Mouse (Mus musculus): ENCODE measurements around the gene Ostc. TPM values are rescaled to one million over a fixed set of nuclear protein-coding genes. Genes with fewer than 3 reads are reported as not detected.
A peak's percentile ranks its signal among the peaks of the same experiment; 100 is the strongest.

Ostc gene
- 130 and 135 TPM in 2 replicates for total RNA-seq (2014; rRNA removed)
- 42.9 and 49.5 TPM in 2 replicates for polyA plus RNA-seq (2012; rRNA removed)

DNA sequence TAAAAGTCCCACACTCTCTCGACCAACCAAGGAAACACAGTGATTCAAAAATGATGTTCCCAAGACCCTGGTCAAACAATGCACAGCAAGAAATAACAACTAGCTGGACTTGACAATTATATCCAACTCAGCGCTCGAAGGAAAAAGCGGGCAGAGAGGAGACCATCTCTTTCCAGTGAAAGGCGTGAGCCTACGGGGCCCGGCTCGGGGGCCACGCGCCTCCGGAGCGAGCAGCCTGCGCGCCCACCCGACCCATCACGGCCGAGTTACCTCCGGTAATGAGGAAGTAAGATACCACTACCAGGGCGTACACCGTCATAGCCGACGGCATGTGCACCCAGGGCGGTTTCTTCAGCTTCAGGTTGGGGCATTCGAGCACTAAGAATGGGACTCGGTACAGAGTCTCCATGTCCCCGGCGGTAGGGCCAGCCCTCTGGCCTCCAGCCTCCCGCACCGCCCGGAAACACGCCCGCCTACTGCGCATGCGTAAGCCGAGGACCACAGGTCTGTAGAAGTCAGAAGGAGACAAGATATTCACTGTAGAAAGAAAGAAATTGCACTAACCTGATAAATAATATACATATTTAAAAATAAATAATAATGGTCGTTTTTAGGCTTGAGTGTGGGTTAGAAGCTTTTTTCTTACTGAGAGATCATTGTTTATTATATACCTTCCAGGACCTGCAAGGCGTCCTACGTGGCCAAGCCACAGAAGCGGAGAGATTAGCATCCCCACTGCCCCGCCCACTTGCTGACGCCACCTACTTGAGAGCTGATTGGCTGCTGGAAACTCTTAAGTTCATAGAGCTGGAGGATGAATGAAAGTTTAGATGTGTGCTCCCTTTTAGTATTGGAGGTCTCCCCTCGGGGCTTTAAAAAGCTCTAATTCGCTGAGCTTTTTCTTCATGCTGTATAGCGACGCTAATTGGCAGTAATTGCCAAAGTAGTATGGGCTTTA lies at the start of gene Ostc:
Gene Ostc (minus strand): TSS at position 478 of the 958 bp plus-strand sequence.
- under 1% methylated on average over 45 of the region's 45 CpGs for WGBS
- Histone ChIP-seq H3K9ac (ENCODE audit: low read depth, low read length) (peak within 1 kb of the TSS; percentile 98), H3K4me3 (ENCODE audit: insufficient read depth, low read depth, low read length) (peak within 1 kb of the TSS; percentile 97), H3K27me3 (ENCODE audit: control insufficient read depth, insufficient read depth, low read length) (no peaks in the 10 kb centered on the region), H3K36me3 (ENCODE audit: control insufficient read depth, insufficient read depth, low read length) (peaks cover 9% of the 10 kb centered on the region; the same call in 1 of the 2 replicates), H3K79me2 (ENCODE audit: control insufficient read depth, insufficient read depth, low read length) (peaks cover 9% of the 10 kb centered on the region; the same call in 1 of the 2 replicates), H3K4me1 (ENCODE audit: control insufficient read depth, insufficient read depth, low read length) (peaks cover 11% of the 10 kb centered on the region; the same call in 1 of the 2 replicates), H3K27ac (replicated peaks; ENCODE audit: insufficient read depth, low read depth, low read length) (peak within 1 kb of the TSS; percentile 89)
- TF ChIP-seq POLR2A (IDR thresholded peaks at IDR 0.05; ENCODE audit: extremely low read depth, insufficient read depth, low read length) (peak; percentile 86), CTCF (IDR thresholded peaks at IDR 0.05; ENCODE audit: low read depth, low read length) (no peak)
- peak; percentile 95 for DNase-seq (ENCODE audit: extremely low read depth, low read depth, low spot score)

DNA sequence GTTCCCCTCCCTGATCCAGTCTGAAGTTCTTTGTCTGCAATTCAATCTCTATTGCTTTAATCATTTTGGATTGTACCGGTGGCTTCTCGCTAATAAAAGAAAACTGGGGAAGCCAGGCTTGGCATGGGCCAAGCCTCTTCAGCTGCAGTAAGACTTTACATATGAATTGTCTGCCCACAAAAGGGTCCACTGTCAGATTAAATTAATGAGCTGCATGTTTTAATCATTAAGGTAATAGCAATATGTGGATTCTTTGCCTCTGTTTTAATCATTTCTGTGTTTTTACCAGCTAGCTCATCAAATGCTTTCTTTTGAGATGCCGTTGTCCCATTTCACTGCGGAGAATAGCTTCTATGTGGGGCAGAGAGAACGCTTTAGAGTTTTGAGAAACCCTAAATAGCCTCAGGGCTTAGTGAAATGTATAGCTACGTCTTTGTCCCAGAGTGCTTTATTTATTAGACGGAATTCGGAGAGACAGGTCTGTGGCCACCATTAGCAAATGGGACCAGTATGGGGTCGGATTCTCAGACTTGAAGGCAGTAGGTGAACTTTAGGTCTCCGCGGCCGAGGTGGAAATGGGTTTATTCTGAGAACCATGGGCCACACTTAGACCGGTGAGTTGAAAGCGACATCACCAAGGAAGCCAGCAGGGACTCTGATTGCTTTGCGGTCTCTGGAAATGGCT lies 49.1 kb upstream of the Ostc start:
- no peak for DNase-seq (ENCODE audit: extremely low read depth, low read depth, low spot score)
- H3K27me3 ChIP-seq (ENCODE audit: control insufficient read depth, insufficient read depth, low read length), result no peaks in the 10 kb centered on the region
- H3K79me2 ChIP-seq (ENCODE audit: control insufficient read depth, insufficient read depth, low read length), result no peaks in the 10 kb centered on the region
- TF ChIP-seq CTCF (IDR thresholded peaks at IDR 0.05; ENCODE audit: low read depth, low read length) (no peak), POLR2A (IDR thresholded peaks at IDR 0.05; ENCODE audit: extremely low read depth, insufficient read depth, low read length) (no peak)
- 88% methylated on average over 15 of the region's 15 CpGs for WGBS
- H3K27ac ChIP-seq (replicated peaks; ENCODE audit: insufficient read depth, low read depth, low read length), result no peak overlapping the region
- no peaks in the 10 kb centered on the region for H3K36me3 ChIP-seq (ENCODE audit: control insufficient read depth, insufficient read depth, low read length)
- H3K4me3 ChIP-seq (ENCODE audit: insufficient read depth, low read depth, low read length), result no peak overlapping the region
- no peak overlapping the region for H3K9ac ChIP-seq (ENCODE audit: low read depth, low read length)
- H3K4me1 ChIP-seq (ENCODE audit: control insufficient read depth, insufficient read depth, low read length), result no peaks in the 10 kb centered on the region

DNA sequence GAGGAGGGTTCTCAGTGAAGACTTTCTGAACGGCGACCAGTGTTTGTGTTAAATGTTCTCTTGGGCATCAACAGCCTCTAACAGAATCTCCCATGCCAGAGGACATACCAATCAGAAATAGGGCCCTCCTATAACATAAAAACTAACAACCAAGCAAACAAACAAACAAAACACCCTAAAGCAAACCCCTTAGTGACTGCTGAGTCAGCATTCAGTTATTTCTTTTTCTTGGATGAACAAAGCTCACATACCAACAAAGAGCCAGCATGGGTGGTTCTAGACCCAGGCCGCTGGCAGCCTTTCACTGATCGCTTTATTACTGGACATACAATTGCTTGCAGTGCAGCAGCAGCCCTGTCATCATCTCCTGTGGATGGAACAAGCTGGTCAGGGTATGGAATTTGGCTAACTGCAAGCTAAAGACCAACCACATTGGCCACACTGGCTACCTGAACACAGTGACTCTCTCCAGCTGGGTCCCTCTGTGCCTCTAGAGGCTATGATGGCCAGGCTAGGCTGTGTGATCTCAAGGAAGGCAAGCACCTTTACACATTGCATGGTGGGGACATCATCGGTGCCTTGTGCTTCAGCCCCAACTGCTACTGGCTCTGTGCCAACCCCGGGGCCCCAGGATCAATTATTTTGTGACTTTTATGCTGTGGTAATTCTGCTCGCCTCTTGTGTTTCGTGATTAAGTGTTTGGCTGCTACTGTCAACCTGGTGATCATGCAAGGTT lies 48.0 kb upstream of the Ostc start:
- Histone ChIP-seq H3K4me1 (ENCODE audit: control insufficient read depth, insufficient read depth, low read length) (no peaks in the 10 kb centered on the region), H3K36me3 (ENCODE audit: control insufficient read depth, insufficient read depth, low read length) (no peaks in the 10 kb centered on the region), H3K79me2 (ENCODE audit: control insufficient read depth, insufficient read depth, low read length) (no peaks in the 10 kb centered on the region), H3K27ac (replicated peaks; ENCODE audit: insufficient read depth, low read depth, low read length) (no peak overlapping the region), H3K27me3 (ENCODE audit: control insufficient read depth, insufficient read depth, low read length) (no peaks in the 10 kb centered on the region), H3K9ac (ENCODE audit: low read depth, low read length) (no peak overlapping the region), H3K4me3 (ENCODE audit: insufficient read depth, low read depth, low read length) (no peak overlapping the region)
- TF ChIP-seq POLR2A (IDR thresholded peaks at IDR 0.05; ENCODE audit: extremely low read depth, insufficient read depth, low read length), result no peak
- TF ChIP-seq CTCF (IDR thresholded peaks at IDR 0.05; ENCODE audit: low read depth, low read length), result no peak
- no peak for DNase-seq (ENCODE audit: extremely low read depth, low read depth, low spot score)
- WGBS, result 88% methylated on average over 8 of the region's 8 CpGs

DNA sequence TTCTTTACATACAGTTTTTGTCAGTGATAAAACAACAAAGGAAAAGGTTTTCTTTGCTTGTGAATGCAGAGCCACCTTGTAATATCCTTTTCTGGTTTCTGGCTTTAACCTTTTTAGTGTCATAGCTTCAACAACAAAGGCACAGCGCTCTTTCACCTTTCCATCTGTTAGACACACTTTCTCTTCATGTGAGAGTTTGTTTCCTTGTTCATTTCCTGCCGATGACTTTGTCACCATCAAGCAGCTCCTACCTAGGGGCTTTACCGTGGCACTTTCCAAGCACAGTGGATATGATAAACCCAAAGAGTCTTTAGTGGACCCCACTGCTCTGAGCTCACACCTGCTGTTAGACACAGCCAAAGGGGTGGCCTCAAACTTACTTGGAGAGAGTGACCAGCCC lies 40.0 kb upstream of the Ostc start:
- Histone ChIP-seq H3K9ac (ENCODE audit: low read depth, low read length) (no peak overlapping the region), H3K27me3 (ENCODE audit: control insufficient read depth, insufficient read depth, low read length) (no peaks in the 10 kb centered on the region), H3K4me3 (ENCODE audit: insufficient read depth, low read depth, low read length) (no peak overlapping the region), H3K79me2 (ENCODE audit: control insufficient read depth, insufficient read depth, low read length) (no peaks in the 10 kb centered on the region), H3K27ac (replicated peaks; ENCODE audit: insufficient read depth, low read depth, low read length) (no peak overlapping the region), H3K36me3 (ENCODE audit: control insufficient read depth, insufficient read depth, low read length) (no peaks in the 10 kb centered on the region), H3K4me1 (ENCODE audit: control insufficient read depth, insufficient read depth, low read length) (no peaks in the 10 kb centered on the region)
- WGBS, result 87% methylated on average over 3 of the region's 3 CpGs
- DNase-seq (ENCODE audit: extremely low read depth, low read depth, low spot score), result no peak
- TF ChIP-seq CTCF (IDR thresholded peaks at IDR 0.05; ENCODE audit: low read depth, low read length) (no peak), POLR2A (IDR thresholded peaks at IDR 0.05; ENCODE audit: extremely low read depth, insufficient read depth, low read length) (no peak)

DNA sequence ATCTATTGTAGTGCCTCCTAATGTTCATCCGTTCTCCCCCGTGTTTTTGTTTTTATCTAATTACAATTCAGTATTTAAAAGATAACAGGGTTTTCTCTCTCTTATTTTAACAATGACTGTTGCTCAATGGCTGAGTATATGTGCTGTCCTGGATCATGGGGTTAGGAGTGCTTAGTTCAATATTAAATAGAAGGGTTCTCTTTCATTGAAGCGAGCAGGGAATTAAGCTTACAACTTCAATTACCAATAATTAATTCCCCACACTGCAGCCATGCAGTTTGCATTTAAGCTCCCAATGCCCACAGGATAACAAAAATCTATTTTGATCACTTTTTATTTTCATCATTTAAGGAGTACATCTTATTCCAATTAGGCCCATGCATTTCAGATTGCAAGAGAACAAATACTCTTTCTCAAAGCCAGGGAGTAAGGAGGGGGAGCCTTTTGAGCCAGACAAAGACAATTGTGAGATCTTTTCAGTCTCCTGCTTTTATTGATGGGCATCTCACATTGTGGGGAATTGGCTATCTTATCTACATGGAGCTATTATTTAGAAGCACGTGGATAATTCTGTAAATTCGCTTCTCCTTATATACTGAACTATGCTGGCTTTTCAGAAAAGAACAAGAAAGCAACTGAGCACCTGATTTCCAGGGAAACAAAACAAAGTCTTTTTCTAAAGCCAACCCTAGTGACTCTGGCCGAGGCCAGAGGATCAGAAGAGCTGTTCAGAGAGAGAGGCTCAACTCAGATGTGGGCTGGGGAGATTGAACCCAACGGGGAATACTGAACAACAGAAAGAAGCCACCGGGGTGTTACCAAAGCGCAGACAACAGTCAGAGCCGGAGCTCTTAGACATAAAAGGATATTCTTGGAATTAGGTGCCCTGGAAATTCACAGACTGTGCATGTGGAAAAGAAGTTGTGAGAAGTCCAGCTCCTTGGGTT lies 37.7 kb upstream of the Ostc start:
- WGBS, result 82% methylated on average over 10 of the region's 10 CpGs
- H3K27me3 ChIP-seq (ENCODE audit: control insufficient read depth, insufficient read depth, low read length), result no peaks in the 10 kb centered on the region

More for the DNA sequence above, 37.7 kb upstream of the Ostc start:
- H3K9ac ChIP-seq (ENCODE audit: low read depth, low read length), result no peak overlapping the region
- no peaks in the 10 kb centered on the region for H3K36me3 ChIP-seq (ENCODE audit: control insufficient read depth, insufficient read depth, low read length)
- DNase-seq (ENCODE audit: extremely low read depth, low read depth, low spot score), result no peak
- H3K27ac ChIP-seq (replicated peaks; ENCODE audit: insufficient read depth, low read depth, low read length), result no peak overlapping the region
- no peaks in the 10 kb centered on the region for H3K79me2 ChIP-seq (ENCODE audit: control insufficient read depth, insufficient read depth, low read length)
- H3K4me3 ChIP-seq (ENCODE audit: insufficient read depth, low read depth, low read length), result no peak overlapping the region
- no peaks in the 10 kb centered on the region for H3K4me1 ChIP-seq (ENCODE audit: control insufficient read depth, insufficient read depth, low read length)
- TF ChIP-seq CTCF (IDR thresholded peaks at IDR 0.05; ENCODE audit: low read depth, low read length), result no peak
- TF ChIP-seq POLR2A (IDR thresholded peaks at IDR 0.05; ENCODE audit: extremely low read depth, insufficient read depth, low read length), result no peak

Data from liver, adult 2 months (tissue).